Mouse (Mus musculus): ENCODE data around the gene Atpaf1. TPM values are rescaled to one million over a fixed set of nuclear protein-coding genes. Genes with fewer than 3 reads are reported as not detected.

Gene Atpaf1
- 42.7 and 51.1 TPM in 2 replicates for polyA plus RNA-seq (2015; fragmentation: Nextera tagmentation; extraction: Ambion mirVana)

GRCm38 (mm10) chr4:115784769-115785510 lies at the start of gene Atpaf1:
Gene Atpaf1 (plus strand): TSS chr4:115784812.
- DNase-seq (ENCODE audit: low spot score): peak; percentile 68

DNA sequence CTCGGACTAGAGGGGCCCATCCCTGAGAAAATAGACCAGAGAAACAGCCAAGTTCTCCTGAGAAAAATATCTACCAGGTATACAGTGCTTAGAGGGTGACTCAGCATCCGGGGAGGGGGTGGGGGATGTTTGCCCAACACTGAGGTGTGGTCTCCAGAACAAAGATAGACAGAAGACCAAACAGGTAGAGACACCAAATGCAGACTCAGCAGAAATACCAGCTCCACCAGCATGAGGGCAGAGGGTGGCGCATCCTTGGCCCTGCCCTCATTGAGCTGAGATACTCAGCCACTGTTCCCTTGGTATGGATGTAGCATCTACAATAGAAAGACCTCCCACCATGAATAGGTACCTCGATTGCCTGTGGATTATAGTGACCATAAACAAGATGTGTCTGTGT lies 49.7 kb upstream of the Atpaf1 start:
- DNase-seq (ENCODE audit: low spot score): no peak

- peak; percentile 95 for DNase-seq (ENCODE audit: low spot score)
These were observed 47.0 kb upstream of the Atpaf1 start, which contains the start of gene Efcab14 for GRCm38 (mm10) chr4:115737551-115738041. Gene Efcab14 (plus strand): TSS chr4:115737744.

DNA sequence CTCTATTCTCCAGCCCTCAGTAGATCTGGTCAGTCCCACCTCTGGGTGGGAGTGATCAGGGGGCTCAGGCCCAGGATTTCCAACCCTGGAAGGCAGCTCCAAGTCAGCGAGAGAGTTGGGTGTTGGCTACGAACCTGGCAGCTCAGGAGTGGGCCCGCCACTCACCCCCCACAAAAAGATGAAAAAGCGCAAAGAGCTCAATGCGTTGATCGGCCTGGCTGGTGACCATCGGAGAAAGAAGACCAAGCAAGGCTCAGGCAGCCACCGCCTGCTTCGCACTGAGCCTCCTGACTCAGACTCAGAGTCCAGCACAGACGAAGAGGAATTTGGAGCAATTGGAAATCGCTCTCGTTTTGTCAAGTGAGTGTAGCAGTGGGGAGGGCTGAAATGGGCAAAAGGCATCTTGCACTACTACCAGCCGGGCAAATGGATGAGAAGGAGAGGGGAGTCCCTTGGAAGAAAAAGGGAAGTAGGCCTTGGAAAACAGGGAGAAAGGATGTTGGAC lies 46.1 kb upstream of the Atpaf1 start:
- DNase-seq (ENCODE audit: low spot score): no peak

- no peak for DNase-seq (ENCODE audit: low spot score)
These were observed 42.0 kb upstream of the Atpaf1 start for GRCm38 (mm10) chr4:115742658-115743057.

DNA sequence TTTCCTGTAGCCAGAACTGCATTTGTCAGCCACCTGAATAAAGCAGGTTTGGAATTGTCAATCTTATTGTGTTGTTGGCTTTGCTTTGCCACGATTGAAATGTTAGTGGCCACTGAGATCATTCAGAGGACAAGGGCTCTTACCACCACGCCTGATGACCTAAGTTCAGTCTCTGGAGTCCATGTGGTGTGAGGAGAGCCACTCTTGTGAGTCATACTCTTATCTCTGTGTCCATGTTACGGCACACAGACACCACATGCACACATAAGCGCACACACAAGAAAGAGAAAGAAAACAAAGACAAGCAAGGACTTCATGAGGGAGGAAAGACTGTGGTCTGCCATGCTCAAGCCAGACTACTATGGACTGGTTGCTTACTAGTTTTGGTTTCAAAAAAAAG lies 41.5 kb upstream of the Atpaf1 start:
- no peak for DNase-seq (ENCODE audit: low spot score)

DNA sequence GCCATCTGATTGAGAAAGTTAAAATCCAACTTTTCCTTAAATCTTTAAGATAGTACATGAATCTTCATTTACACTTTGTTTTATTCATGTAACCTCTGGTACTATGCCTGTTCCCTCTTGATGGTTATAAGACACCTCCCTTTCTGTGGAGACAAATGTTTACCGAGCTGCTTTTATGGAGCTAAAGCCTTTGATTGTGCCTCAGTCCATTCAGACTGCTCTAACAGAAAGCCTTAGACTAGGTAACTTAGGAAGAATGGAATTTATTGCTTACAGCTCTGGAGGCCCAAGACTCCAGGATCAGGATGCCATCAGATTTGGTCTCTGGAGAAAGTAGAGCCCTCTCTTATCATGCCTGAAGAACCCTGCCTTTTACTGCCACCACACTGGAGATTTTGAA lies 36.4 kb upstream of the Atpaf1 start:
- no peak for DNase-seq (ENCODE audit: low spot score)

DNA sequence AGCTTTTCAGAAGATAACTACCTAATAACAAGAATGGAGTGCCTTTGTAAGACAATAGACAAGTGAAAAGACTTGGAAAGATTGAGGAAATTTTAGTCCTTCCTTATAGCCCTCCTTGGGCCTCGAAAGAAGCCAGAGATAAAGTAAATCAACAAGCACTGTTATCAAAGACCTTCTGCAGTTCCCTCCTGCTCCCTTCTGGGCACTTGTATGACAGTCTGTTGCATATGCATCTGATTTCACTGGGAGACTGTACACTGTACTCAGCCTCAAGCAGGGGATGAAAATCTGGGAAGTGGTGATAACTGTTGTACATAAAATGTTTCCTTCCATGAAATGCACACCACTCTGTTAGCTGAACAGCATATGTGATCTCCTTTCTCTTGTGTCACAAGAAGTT lies 35.3 kb upstream of the Atpaf1 start:
- no peak for DNase-seq (ENCODE audit: low spot score)

DNA sequence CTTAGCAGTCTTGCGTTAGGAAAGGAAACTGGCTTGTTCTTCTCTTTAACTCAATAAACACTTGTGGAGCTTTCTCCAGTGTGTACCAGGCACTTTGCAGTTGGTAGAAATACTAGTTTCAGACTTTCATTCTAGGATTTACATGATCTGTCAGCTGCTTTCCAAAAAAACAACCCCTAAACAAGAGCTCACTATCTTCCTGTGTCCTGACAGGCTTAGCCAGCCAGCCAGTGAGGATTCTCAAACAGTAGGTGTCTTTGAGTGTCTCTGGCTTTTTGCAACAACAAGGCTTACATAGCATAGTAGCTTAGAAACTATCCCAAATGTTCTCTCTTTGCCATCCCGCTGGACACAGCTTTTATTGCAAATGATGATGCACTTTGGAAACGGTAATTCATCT lies 30.5 kb upstream of the Atpaf1 start:
- no peak for DNase-seq (ENCODE audit: low spot score)

DNA sequence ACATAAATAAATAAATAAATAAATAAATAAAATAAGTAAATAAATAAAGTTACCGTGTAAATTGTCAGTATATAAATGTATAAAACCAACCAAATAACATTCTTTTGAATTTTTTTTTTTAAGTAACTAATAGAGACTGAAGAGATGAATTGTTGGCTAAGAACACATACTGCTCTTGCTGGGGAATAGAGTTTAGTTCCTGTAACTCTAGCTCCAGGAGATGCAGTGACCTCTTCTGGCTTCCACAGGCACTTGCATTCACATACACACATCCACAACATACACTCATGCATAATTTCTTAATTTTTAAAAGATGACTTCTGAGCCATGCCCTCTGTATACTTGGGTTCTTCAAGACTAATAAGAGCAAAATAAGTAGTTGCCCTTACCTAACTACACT lies 29.8 kb upstream of the Atpaf1 start:
- no peak for DNase-seq (ENCODE audit: low spot score)

DNA sequence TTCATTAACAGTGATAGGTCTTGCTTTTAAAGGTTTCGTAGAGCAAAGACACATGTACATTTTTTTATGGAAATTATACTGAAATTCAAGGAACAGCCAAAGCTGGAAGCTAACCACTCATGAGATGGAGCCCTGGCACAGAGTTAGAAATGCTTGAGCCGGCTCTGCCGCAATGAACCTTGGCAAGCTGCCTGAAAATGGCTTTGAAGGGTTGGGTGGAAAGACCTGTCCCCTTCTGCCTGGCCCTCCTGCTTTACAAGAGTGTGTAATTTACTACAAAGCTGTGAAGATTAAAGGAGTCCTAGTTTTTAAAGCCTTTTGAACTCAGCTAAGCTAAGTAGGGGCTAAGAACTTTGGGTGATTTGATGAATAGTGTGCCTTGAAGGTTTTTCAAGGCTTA lies 23.4 kb upstream of the Atpaf1 start:
- no peak for DNase-seq (ENCODE audit: low spot score)

- no peak for DNase-seq (ENCODE audit: low spot score)
These were observed 20.0 kb upstream of the Atpaf1 start for GRCm38 (mm10) chr4:115764581-115764980.

DNA sequence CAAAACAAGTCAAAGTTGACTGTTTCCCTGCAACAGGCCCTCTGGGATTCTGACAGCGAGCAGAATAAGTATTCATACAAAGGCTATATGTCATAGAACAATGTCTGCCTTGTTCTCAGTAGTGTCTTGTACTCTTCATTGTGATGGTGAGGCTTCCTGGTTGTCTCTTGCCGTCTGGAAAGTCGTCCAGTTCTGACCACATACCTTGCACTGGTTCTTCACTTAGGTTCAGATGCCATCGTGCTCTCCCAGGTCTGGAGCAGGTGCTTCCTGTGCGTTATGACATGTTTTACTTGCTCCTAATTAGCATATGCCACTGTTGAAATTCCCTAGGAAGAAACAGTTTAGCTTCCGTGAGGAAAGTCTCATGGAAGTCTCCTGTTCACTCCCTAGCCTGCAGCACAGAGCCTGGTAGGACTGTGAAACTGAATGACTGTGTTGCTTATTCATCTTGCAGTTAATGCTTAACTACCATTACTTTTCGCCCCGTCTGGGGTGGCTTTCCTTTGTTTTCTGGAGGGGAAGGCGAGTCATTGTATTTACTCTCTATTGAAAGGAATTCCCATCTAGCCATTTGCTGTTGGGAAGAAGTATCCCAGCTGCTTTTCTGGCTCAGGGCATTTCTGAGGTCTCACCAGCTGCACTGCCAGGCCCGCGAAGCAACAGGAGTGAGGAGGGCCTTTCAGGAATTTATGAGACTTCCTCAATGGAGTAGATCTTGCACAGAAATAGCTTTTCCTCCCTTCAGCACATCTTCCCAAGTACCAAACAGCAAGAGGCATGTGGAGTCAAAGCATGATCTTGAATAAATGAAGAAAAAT lies 16.8 kb upstream of the Atpaf1 start:
- no peak for DNase-seq (ENCODE audit: low spot score)

DNA sequence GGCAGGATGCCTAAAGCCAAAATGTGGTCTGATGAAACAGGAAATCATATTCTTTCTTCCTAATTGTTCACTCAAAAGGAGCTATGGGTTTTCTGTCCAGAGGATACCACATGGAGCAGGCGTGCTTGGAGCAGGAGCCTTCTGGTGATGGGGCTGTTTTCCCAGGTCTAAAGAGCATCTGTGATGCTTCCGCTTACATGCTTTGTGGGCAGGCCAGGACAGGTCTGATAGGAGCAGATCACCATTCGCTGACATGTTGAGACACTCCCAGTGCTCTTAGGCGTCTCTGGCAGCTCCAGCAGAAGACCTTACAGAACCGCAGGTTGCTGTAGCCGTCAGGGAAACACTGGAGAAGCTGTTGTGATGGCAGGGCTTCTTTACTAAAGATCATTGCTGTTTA lies 9.6 kb upstream of the Atpaf1 start:
- no peak for DNase-seq (ENCODE audit: low spot score)

DNA sequence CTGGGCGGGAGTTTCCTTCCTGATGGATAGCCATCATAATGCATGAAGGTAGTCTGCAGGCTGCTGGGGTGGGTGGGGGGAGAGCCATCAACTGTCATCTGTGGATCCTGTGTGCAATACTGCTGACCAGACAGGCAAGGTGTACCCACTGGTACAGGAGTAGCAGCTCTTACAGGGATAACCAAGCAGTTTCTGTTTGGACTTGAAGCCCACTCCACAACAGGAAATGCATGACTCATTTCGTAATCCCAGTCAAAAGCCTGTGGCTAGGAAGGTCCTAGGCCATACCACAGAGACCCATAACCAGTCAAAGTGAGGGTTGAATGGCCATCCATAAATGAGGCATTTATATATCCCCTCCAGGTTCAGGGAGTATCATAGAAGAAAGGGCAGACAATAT lies 7.0 kb upstream of the Atpaf1 start:
- DNase-seq (ENCODE audit: low spot score): no peak

- no peak for DNase-seq (ENCODE audit: low spot score)
These were observed 4.3 kb upstream of the Atpaf1 start for GRCm38 (mm10) chr4:115780269-115780668.

GRCm38 (mm10) chr4:115780918-115781317 lies 3.7 kb upstream of the Atpaf1 start, which contains the start of gene Tex38:
Gene Tex38 (minus strand): TSS chr4:115781018.
- DNase-seq (ENCODE audit: low spot score): no peak

DNA sequence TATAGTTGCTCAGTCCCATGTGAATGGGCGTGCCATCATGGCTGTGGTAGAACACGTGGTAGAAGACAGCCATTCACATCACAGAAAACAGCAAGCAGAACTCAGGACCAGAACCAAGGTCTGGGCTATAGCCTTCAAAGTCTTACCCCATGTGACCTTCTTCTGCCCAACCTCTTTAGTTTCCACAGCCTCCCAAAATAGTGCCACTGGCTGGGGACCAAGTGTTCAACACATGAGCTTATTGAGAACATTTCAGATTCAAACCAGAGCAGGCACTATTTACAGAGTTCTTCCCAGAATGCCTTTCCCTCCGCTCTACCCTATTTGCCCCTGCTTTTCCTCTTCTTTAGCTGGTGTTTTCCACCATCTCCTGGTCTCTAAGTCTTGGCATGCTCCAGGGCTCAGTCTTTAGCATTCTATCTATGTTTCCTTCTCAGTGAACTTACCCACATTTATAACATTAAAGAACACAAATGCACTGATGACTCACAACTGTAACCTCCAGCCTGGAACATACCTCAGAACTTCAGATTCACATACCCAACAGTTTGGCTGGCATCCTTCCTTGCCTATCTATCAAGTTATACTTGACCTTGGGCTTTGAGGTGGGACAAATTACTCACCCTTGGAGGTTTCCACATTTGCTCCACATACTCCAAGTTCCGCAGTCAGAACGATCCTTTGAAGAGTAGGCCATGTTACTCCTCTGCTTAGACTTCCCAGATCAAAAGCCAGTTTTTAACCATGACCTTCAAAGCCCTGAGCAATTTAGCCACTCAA lies 2.4 kb upstream of the Atpaf1 start:
- no peak for DNase-seq (ENCODE audit: low spot score)

DNA sequence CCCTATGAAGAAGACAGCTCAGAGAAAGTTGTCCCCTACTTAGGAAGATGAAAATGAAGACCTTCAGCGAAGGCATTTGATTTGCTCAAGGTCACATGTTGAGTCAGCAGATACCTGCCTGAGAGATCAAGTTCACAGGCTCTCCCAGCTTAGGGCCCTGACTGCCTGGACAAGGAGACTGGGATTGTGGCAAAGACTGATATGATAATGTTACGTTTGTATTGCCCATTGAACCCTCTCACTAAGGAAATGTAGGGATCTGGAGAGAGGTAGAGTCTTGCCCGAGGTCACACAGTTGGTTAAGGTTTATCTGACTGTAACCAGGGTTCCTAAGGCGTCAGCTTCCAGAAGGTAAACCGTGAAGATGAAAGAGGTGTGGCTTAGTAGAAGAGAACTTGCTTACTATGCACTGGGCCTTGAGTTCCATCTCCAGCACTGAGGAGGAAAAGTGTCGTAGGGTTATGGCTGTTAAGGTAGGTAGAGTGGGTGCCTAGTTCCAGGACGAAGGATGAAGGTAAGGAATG lies 961 bp downstream of the Atpaf1 start:
- no peak for DNase-seq (ENCODE audit: low spot score)

- no peak for DNase-seq (ENCODE audit: low spot score)
These were observed 6.3 kb downstream of the Atpaf1 start for GRCm38 (mm10) chr4:115790864-115791263.

DNA sequence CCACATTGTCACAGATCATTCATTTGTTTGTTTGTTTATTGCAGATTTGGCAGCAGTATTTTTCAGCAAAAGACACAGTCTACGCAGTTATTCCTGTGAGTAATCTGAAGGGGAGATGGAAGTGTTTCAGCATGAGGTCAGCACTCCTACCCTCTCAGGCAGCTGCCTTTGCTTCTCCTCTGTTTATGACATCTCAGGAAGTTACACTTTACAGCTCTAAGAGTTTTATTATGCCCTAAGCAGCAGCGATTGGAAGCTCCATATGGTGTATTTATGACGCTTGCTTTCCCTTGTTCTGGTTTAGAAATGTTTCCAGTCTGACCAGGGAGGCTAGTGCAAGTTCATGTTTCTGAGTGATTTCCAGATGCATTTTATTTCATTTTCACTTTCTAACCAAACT lies 10.7 kb downstream of the Atpaf1 start:
- no peak for DNase-seq (ENCODE audit: low spot score)

Measured in thymus, postnatal 0 days (tissue).